Mouse (Mus musculus) right cerebral cortex, adult 18-20 months (tissue): ENCODE results near the gene Fat1.

Source experiments
- DNase-seq: peaks from one replicate; pipeline ENCODE4 v3.0.0; 2022; ENCODE audit warnings: mixed read lengths

Fat1 gene

DNA sequence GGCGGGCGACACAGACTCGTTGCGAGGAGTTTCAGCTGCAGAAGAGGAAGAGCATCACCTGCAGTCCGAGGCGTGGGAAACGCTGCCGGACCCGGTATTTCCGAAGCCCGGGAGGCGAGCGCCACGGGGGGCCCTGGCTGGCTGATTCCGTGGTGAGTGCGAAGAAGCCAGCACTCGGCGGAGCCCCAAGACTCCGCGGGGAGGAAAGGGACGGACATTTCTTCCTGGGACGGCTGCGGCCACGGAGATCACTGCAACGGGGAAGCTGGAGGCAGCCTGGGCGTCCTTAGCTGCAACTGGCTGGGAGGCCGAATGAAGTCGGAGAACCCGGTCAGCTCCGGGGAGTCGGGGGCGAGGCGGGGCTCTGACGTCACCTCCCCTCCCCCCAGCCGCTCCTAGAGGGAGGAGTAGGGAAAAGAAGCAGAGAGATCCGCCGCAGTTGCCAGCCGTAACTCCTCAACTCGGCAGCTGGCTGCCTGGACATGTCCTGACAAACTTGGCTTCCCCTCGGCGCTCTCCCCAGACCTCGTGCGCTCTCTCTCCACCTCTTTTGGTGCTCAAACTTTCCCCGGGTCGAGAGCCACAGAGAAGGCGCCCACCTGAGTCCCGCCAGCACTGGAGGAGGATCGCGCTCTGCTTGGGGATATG, at the start of gene Fat1:
Fat1 (plus strand) TSS at position 598 of the 648 bp plus-strand sequence.
- peak; percentile 78 for DNase-seq

GRCm38 (mm10) chr8:44894626-44895025, 40.6 kb upstream of the Fat1 start:
- no peak for DNase-seq

DNA sequence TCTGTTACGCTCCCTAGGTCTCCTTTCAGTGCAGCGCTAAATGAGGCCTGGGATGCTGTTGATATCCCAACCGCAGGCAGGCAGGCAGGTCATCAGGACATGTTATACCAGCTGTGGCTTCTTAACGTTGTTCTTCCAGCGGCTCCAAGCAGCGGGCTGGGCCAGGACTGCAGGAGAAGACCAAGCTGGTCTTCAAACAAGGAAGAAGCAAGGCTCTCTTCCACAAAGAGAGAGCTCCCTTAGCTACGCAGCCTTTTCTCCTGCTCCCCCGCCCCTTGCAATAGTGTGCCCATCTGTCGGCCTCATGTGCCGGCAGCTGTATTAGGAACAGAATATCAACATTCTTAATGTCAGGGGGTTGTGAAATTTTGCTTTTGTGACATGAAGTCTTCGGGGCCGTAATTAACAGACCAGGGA, 35.7 kb upstream of the Fat1 start:
- no peak for DNase-seq

DNA sequence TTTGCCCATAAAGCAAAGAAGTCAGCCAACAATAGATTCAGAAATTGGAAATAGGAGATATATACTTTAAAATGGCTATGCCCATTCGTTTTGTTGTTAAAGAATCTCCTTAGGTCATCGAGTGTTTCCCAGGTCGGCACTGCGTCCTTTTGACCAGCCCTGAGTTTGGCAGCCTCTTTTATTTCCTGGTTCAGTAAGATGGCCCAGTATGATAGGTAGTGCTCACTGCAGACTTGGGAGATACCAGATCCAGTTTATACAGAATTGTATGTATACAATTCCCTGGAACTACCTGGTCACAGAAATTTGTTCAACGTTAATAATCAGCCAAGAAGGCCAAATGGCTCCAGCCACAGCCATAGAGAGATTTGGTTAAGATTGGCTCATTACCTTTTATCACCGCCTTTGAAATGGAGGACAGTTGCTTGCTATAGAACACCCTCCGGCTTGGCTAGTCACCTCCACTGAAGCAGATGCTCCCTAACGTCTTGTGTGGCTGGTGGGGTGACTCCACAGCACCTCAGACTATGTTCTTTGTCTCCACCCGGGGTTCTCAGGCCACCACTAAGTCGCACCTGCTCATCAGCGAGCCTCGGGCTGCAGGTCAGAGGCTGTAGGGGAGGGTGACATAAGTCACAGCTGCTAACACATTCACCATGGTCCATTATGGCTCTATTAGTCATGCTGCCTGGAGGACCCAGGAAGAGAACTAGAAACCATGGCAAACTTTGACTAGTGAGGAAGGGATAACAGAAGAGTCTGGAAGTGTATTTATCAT, 23.9 kb upstream of the Fat1 start:
- DNase-seq: no peak

DNA sequence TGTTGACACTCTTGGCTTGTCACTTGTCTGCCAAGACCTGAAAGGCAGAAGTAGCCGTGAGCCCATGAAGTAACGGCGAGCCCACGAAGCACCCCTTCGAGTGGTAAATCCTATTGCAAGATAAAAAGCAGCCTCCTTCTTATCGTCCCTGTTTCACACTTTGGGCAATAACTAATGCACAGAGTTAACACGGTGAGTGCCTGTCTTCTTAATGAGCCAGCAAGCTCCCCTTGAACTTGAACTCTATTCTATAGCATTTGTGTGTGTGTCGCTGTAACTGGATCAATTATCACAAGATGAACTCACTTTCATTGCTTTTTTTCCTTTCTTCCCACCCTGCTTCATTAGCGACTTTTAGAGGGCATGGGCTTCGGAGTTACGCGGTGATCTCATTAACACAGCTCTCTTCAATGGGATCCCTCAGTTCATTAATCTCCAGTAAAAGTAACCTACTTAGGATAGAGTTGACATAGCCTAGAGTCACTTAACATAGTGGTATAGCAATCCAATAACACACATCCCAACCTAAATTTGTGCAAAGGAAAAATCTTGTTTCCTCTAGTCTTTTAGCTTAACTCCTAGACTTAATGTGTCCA, 15.7 kb upstream of the Fat1 start:
- no peak for DNase-seq

DNA sequence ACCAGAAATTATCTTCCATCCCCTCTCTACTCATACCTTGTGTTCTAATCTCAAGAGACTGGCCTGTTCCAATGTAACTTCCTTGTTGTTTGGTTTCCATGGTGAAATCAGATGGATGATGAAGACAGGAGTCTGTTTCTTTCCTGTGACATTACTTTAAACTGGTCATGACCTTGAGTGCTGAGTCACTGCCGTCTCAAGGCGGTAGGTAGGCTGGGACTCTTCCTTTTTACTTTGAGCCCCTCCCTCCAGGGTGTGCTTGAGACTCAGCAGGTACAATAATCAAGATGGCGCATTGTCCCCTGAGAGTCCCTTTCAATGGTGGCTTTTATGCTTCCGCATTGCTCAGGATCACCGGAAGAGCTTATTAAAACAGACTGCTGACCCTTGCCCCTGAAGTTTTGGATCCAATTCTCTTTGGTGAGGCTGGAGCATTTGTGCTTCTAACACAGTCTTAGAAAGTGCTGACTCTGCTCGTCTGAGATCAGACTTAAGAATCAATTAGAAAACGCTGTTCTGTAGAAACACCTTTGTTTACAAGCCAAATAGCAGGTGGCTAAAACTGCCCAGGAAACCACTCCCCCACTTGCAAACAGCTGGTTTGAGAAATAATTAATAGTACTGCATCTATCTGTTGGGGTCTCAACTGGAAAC, 14.7 kb upstream of the Fat1 start:
- no peak for DNase-seq

GRCm38 (mm10) chr8:44924995-44925394, 10.3 kb upstream of the Fat1 start:
- no peak for DNase-seq

DNA sequence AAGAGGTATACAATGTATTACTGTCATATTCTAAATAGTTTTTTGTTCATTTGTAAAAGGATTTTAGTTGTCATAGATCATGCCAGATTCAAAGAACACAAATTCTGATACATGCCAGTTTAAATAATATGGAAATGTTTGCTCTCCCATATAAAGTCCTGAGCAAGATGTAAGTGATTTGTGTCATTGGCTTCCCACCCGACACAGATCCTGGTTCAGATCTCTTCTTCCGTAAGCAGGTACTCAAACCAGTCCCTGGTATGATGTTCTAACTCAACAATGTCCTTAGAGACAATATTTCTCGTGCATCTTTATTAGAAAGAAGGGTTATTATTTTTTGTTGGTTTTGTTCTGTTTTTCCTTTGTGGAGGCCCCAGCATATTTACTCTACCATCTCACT, 5.2 kb upstream of the Fat1 start:
- DNase-seq: no peak

- no peak for DNase-seq
These were observed 2.5 kb upstream of the Fat1 start for GRCm38 (mm10) chr8:44932546-44933342.

- no peak for DNase-seq
These were observed 1.8 kb upstream of the Fat1 start for GRCm38 (mm10) chr8:44933478-44933877.

DNA sequence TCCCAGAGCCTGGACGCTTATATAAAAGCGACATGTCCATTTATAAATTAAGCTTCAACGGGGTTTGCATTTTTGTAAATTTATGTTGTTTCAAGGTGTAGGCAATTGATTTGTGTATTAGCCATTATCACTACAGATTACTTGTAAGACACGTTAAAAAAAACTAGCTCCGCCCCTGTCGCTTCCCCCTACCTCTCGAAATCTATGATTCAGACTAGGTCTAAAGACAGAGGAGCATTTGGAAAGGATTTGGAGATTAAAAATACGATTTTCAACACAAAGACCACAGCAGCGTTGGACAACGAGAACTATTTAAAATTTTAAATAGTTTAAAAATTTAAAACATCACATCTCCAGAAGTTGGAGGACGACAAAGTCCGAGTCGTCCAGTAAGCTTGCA, 831 bp upstream of the Fat1 start:
- DNase-seq: no peak

DNA sequence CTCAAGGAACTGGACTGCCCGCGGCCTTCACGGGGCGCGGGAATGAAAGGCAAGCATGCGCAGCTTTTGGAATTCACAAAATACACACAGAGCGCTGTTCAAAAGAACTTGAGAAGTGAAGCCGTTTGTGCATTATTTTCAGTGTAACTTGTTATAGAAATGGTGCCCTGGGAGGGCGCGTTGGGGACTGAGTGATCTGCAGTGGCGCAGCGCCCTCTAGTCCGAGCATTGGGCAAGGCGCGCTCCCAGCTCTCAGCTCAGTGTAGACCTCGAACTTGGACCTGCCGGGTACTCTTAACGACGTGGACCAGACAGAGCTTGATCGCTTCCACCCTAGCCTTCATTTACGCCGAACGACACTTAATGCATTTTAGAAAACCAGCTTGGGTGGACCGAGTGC, 494 bp downstream of the Fat1 start:
- DNase-seq: peak; percentile 90

DNA sequence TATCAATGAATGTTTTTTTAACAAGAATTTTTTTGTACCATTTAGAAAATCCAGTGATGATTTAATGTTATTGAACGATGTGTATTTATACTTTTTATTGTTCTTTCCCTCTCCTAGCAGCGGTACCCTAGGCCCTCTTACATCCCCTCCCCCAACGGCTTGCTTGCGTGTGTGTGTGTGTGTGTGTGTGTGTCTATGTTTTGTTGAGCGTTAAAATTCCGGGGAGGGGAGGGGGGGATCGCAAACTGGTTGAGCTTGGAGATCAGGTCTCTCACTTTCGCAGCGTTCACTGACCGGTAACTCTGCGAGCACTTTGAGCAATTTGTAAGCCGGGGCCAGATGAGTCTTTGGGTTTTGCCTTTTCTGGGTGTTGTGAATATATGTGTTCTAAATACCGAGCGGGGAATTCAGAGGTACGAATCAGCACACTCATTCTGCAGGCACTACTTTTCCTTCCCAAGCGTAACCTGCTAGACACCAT, 1.3 kb downstream of the Fat1 start:
- DNase-seq: no peak

- DNase-seq: peak; percentile 72
These were observed 2.0 kb downstream of the Fat1 start for GRCm38 (mm10) chr8:44937141-44937825.

DNA sequence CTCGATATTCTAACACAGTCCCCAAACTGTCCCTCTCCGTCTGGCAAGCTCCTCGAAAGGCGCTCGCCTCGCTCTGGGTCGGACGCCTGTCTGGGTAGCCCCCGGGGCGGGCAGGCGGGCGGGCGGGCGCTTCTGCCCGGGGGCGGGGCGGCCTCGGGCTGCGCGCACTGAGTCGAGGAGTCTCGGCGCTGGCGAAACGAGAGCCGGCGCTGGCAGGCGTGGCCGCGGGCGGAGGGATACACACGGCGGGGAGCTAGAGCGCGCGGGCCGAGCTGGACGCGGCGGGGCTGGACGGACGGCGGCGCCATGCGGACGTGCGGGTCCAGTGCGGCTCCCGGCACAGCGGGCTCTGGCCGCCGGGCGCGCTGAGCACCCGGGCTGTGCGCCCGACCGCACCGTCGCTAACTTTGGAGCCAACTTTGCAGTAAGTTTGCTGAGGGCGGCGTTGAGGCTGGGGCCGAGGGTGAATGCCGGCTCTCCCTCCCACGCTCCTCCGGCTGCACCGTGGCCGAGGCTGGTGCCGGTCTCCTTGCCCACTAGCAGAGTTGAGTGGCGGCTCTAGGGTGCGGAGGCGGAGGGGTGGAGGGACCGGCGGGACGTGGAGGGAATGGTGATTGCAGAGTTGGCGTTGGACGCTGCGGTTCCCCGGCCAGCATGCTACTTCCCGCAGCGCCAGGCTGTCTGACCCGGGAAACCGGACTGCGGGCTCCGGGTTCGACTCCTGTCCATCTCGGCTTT, 2.8 kb downstream of the Fat1 start:
- peak; percentile 92 for DNase-seq

GRCm38 (mm10) chr8:44938643-44938979, 3.4 kb downstream of the Fat1 start:
- DNase-seq: no peak

GRCm38 (mm10) chr8:44945577-44945976, 10.3 kb downstream of the Fat1 start:
- DNase-seq: no peak

GRCm38 (mm10) chr8:44948597-44948996, 13.3 kb downstream of the Fat1 start:
- DNase-seq: no peak

- DNase-seq: no peak
These were observed 25.2 kb downstream of the Fat1 start for GRCm38 (mm10) chr8:44960455-44960854.

GRCm38 (mm10) chr8:44960906-44961305, 25.7 kb downstream of the Fat1 start:
- DNase-seq: no peak

DNA sequence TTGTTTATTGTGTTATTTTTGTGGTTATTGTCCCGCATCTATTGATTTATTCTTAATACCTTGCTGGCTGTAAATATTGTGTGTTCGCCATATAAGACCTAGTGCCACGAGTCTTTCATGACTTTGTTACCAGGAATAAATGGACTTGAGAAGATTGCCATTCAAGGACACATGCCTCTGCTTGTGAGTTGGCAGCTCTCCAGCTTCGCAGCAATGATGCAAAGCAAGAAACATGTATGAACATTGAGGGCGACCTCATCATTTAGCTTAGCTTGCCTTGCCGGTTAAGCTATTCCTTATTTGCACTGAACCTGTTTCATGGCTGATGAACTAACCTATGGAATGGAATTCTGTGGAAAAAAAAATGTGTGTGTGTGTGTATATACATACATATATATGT, 26.2 kb downstream of the Fat1 start:
- DNase-seq: no peak
